Mouse (Mus musculus) small intestine, adult 2 months (tissue): Measurements from ENCODE around the gene Ryr2. TPM values are rescaled to one million over a fixed set of nuclear protein-coding genes. Genes with fewer than 3 reads are reported as not detected.

Source experiments
- H3K27ac ChIP-seq: fragments of 200-500 bp; 2 replicates; pipeline ENCODE4 v1.5.1; 2012; ENCODE audit warnings: low read depth, low read length, control low read depth, inconsistent platforms; ENCODE audit not compliant: insufficient read depth
- H3K27me3 ChIP-seq: fragments of 200-500 bp; 2 replicates; pipeline ENCODE4 v1.6.1; 2012; ENCODE audit warnings: mild to moderate bottlenecking, moderate library complexity, low read length, inconsistent platforms; ENCODE audit not compliant: control insufficient read depth, insufficient read depth
- H3K36me3 ChIP-seq: fragments of 200-500 bp; 2 replicates; pipeline ENCODE4 v1.6.1; 2012; ENCODE audit warnings: mild to moderate bottlenecking, low read length, control low read depth, inconsistent platforms; ENCODE audit not compliant: control insufficient read depth, insufficient read depth
- H3K4me1 ChIP-seq: fragments of 200-500 bp; 2 replicates; pipeline ENCODE4 v1.6.1; 2012; ENCODE audit warnings: low read length, inconsistent platforms, mixed read lengths; ENCODE audit not compliant: control insufficient read depth, insufficient read depth, insufficient read length
- H3K4me3 ChIP-seq: fragments of 200-500 bp; 2 replicates; pipeline ENCODE4 v1.5.1; 2012; ENCODE audit warnings: low read depth, mild to moderate bottlenecking, control low read depth, inconsistent platforms, low read length, moderate library complexity
- CTCF ChIP-seq: fragments of 200-500 bp; IDR thresholded peaks from 2 replicates; pipeline ENCODE4 v1.5.1; 2012; ENCODE audit warnings: low read depth, mild to moderate bottlenecking, control low read depth, inconsistent platforms, low read length, moderate library complexity, mixed read lengths; ENCODE audit not compliant: insufficient replicate concordance, insufficient read length; ENCODE audit errors: extremely low read depth
- POLR2A ChIP-seq: fragments of 200-500 bp; IDR thresholded peaks from 2 replicates; pipeline ENCODE4 v1.6.1; 2012; ENCODE audit warnings: low read depth, mild to moderate bottlenecking, control low read depth, inconsistent platforms, low read length, moderate library complexity
- WGBS: fragments of 180-500 bp; shearing (Covaris S2); methylation state at CpG from one replicate; pipeline ENCODE4 v1.1.7; 2018; 5-methylcytosine and 5-hydroxymethylcytosine counted together
- polyA plus RNA-seq: library from polyadenylated mRNA; depleted of rRNA; stranded (reverse); fragments of >200 nt; gene quantifications from 2 replicates; pipeline ENCODE4 v1.2.3, GENCODE M21; 2012

Ryr2 gene
- polyA plus RNA-seq, 1 experiment: 0.37 TPM

DNA sequence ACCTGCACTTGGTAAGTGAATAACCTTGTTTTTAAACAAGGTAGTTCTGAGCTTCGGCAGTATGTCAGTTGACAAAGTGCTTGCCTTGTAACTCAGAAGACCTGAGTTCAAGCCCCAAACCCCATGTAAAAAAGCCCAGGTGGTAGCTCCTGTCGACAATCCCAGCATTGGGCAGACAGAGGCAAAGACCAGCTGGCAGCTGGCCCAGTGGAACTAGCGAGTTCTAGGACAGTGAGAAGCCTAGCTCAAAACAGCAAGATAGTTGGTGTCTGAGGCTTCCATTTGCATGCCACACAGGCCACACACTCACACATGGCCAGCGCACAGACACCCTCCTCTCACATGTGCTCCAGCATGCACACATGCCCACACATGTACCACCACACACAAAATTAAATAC lies 129.1 kb downstream of the Ryr2 start:
- Histone ChIP-seq H3K36me3 (no peaks in the 10 kb centered on the region), H3K4me1 (no peaks in the 10 kb centered on the region), H3K27me3 (no peaks in the 10 kb centered on the region), H3K4me3 (no peak overlapping the region), H3K27ac (no peak overlapping the region)
- no peak for TF ChIP-seq POLR2A
- TF ChIP-seq CTCF: no peak
- WGBS: 65% methylated on average over 4 of the region's 4 CpGs

DNA sequence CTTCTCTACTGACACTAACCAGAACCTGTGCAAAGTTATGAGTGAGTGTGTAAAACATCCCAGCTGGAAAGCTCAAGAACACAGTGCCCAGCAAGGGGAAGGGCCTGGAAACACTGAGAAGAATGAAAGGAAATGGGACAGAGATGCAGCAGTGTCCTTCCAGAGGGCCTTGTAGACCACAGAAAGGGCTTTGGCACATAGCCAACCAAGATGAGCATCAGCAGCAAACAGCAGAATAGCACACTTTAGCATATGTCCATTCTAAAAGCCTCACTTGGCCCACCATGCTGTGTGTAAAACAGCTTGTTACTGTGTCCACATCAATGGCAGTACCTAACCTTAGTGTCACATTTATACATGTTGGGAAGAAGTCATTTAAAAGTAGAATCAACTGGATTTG lies 142.4 kb downstream of the Ryr2 start:
- no peaks in the 10 kb centered on the region for H3K4me1 ChIP-seq
- H3K27ac ChIP-seq: no peak overlapping the region
- no peaks in the 10 kb centered on the region for H3K27me3 ChIP-seq
- TF ChIP-seq POLR2A: no peak
- TF ChIP-seq CTCF: no peak
- no peak overlapping the region for H3K4me3 ChIP-seq
- H3K36me3 ChIP-seq: no peaks in the 10 kb centered on the region

DNA sequence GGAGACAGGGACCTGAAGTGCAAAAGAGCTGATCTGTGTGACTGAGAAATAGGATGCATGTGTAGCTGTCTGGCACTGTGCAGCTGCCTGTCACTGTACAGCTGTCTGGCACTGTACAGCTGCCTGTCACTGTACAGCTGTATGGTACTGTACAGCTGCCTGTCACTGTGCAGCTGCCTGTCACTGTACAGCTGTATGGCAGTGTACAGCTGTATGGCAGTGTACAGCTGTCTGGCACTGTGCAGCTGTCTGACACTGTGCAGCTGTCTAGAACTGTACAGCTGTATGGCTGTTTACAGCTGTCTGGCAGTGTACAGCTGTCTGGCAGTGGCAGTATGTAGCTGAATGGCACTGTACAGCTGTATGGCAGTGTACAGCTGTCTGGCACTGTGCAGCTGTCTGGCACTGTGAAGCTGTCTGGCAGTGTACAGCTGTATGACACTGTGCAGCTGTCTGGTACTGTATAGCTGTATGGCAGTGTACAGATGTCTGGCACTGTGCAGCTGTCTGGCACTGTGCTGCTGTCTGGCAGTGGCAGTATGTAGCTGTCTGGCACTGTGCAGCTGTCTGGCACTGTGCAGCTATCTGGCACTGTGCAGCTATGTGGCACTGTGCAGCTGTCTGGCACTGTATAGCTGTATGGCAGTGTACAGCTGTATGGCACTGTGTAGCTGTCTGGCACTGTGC lies 147.1 kb downstream of the Ryr2 start:
- Histone ChIP-seq H3K27ac (no peak overlapping the region), H3K27me3 (no peaks in the 10 kb centered on the region), H3K4me1 (no peaks in the 10 kb centered on the region), H3K4me3 (no peak overlapping the region), H3K36me3 (no peaks in the 10 kb centered on the region)
- TF ChIP-seq CTCF (no peak), POLR2A (no peak)

DNA sequence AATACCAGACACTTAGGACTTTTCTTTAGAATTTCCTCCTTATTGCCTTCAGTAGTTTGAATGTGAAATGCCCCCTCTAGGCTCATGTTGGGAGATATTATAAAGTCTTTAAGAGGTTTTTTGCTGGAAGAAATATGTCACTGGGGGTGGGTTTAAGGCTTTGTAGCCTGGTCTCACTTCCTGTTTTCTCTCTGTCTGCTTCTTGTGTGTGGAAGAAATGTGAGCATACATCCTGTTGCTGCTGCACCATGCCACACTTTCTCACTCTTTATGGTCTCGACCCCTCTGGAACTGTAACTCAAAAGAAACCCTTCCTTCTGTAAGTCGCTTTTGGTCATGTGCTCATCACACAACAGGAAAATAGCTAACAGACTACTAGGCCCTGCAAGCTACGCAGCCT lies 147.9 kb downstream of the Ryr2 start:
- Histone ChIP-seq H3K4me1 (no peaks in the 10 kb centered on the region), H3K4me3 (no peak overlapping the region), H3K36me3 (no peaks in the 10 kb centered on the region), H3K27ac (no peak overlapping the region), H3K27me3 (no peaks in the 10 kb centered on the region)
- WGBS: 73% methylated on average over 3 of the region's 3 CpGs
- TF ChIP-seq CTCF (no peak), POLR2A (no peak)

DNA sequence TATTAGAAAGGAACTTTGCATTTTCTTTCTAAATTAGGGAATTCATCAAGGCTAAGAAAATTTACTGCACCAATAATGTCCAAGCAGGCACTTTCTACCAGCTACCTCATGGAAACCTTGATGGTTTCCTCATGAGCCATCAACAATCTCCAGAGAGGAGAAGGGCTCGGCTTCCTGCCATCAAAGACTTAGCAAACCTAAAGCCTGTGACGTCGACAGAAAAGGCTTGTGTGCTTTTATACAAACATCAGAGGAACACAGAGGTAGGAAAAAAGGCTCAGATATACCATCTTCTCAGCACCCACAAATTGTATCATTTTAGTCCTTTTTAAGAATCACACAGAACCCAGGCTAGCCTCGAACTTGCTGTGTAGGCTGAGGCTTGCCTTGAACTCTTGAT lies 148.5 kb downstream of the Ryr2 start:
- Histone ChIP-seq H3K4me1 (no peaks in the 10 kb centered on the region), H3K27me3 (no peaks in the 10 kb centered on the region), H3K36me3 (no peaks in the 10 kb centered on the region), H3K27ac (no peak overlapping the region), H3K4me3 (no peak overlapping the region)
- TF ChIP-seq POLR2A (no peak), CTCF (no peak)
- WGBS: 68% methylated on average over 4 of the region's 4 CpGs

DNA sequence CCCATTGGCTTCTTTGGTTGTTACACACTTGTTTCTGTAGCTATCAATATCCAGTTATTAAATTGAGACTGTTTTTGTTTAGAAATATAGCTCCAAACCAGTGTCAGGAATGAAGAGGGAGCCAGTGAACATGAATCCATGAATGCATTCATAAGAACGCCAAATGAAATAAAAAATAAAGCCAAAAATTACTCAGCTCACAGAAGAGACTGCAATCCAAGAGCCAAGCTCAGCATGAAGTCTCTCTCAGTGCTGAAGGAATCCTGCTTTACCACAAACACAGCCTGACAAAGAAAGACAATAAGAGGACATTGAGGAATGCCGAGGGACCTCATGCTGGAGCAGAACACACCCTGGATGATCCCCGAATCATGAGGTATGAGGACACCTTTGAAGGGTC lies 154.8 kb downstream of the Ryr2 start:
- TF ChIP-seq CTCF (no peak), POLR2A (no peak)
- H3K4me1 ChIP-seq: no peaks in the 10 kb centered on the region
- H3K27me3 ChIP-seq: no peaks in the 10 kb centered on the region
- no peaks in the 10 kb centered on the region for H3K36me3 ChIP-seq
- no peak overlapping the region for H3K4me3 ChIP-seq
- H3K27ac ChIP-seq: no peak overlapping the region
- 73% methylated on average over 3 of the region's 3 CpGs for WGBS

DNA sequence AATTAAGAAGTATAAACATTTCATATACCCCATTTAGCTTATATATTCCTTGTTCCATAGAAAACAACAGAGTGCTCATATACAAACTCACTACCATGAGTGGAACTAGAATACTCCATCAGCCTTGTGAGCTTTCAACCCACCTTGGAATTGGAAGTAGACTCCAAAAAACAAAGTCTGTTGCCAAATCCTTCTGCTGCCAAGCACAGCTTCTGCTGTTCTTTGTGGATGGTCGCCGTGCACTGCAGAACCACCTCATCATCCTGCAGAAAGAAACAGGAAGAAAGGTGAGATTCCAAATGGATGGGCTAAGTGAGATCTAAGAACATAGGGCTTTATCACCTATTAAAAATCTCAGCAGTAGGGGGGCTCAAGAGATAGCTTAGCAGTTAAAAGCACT lies 161.0 kb downstream of the Ryr2 start:
- 91% methylated on average over 2 of the region's 2 CpGs for WGBS
- no peak for TF ChIP-seq POLR2A
- no peak for TF ChIP-seq CTCF

More for the DNA sequence above, 161.0 kb downstream of the Ryr2 start:
- H3K27me3 ChIP-seq: no peaks in the 10 kb centered on the region
- no peaks in the 10 kb centered on the region for H3K4me1 ChIP-seq
- no peak overlapping the region for H3K4me3 ChIP-seq
- no peak overlapping the region for H3K27ac ChIP-seq
- H3K36me3 ChIP-seq: no peaks in the 10 kb centered on the region
